Mouse (Mus musculus) hindbrain, postnatal 0 days (tissue): ENCODE measurements around the gene Thbs3. TPM values are rescaled to one million over a fixed set of nuclear protein-coding genes. Genes with fewer than 3 reads are reported as not detected.

Source experiments
- ATAC-seq: fragments of 200-750 bp; cut with Nextera tagmentation; 2 replicates; pipeline ENCODE4 v1.8.0; 2017; ENCODE audit warnings: mild to moderate bottlenecking, moderate TSS enrichment, moderate library complexity
- DNase-seq: peaks from one replicate; pipeline ENCODE4 v3.0.0-alpha.2; 2015; ENCODE audit warnings: low spot score
- H3K27ac ChIP-seq: fragments of 300-500 bp; sonication (generic); 2 replicates; pipeline ENCODE4 v1.5.1; 2014; ENCODE audit warnings: mild to moderate bottlenecking
- H3K27me3 ChIP-seq: fragments of 300-500 bp; sonication (generic); 2 replicates; pipeline ENCODE4 v1.6.1; 2014; ENCODE audit warnings: low read length, mixed read lengths; ENCODE audit not compliant: insufficient read depth
- H3K36me3 ChIP-seq: fragments of 300-500 bp; sonication (generic); 2 replicates; pipeline ENCODE4 v1.6.1; 2014; ENCODE audit warnings: low read length, mixed read lengths; ENCODE audit not compliant: insufficient read depth
- H3K4me1 ChIP-seq: fragments of 300-500 bp; sonication (generic); 2 replicates; pipeline ENCODE4 v1.6.1; 2014; ENCODE audit warnings: antibody characterized with exemption, low read length, mixed read lengths; ENCODE audit not compliant: insufficient read depth
- H3K4me2 ChIP-seq: fragments of 300-500 bp; sonication (generic); 2 replicates; pipeline ENCODE4 v1.6.1; 2014; ENCODE audit warnings: low read depth, mild to moderate bottlenecking, low read length, moderate library complexity, mixed read lengths
- H3K4me3 ChIP-seq: fragments of 300-500 bp; sonication (generic); 2 replicates; pipeline ENCODE4 v1.5.1; 2014; ENCODE audit warnings: low read length
- H3K9ac ChIP-seq: fragments of 300-500 bp; sonication (generic); replicated peaks from 2 replicates; pipeline ENCODE4 v1.6.1; 2014; ENCODE audit warnings: mild to moderate bottlenecking, low read length, moderate library complexity, mixed read lengths
- H3K9me3 ChIP-seq: fragments of 300-500 bp; sonication (generic); 2 replicates; pipeline ENCODE4 v1.6.1; 2016; ENCODE audit warnings: low read length, mixed read lengths
- CTCF ChIP-seq: IDR thresholded peaks from 2 replicates; pipeline ENCODE4 v1.5.1; 2016; ENCODE audit warnings: antibody characterized with exemption, control low read depth, low read depth
- WGBS: fragments of 180-500 bp; shearing (Covaris S2); extraction: QIAGEN DNeasy Blood & Tissue Kit; methylation state at CpG from one replicate; pipeline ENCODE4 v1.1.7; 2014; 5-methylcytosine and 5-hydroxymethylcytosine counted together
- polyA plus RNA-seq: library from polyadenylated mRNA; unstranded; fragments of >200 nt; fragmentation: Nextera tagmentation; extraction: Ambion mirVana; gene quantifications from 2 replicates; pipeline ENCODE4 v1.2.1, GENCODE M21; 2015
- total RNA-seq: library from RNA; depleted of rRNA; stranded (reverse); fragments of >200 nt; gene quantifications from 2 replicates; pipeline ENCODE4 v1.2.3, GENCODE M21; 2014

The Thbs3 gene
- total and polyA plus RNA-seq, 2 experiments from 2014 or later, result 37.2 to 37.9 TPM

GRCm38 (mm10) chr3:89195979-89196877 lies 18.8 kb upstream of the Thbs3 start:
- WGBS, result 5% methylated on average over 33 of the region's 33 CpGs
- H3K4me3 ChIP-seq, result peak overlapping the region; percentile 40
- H3K4me1 ChIP-seq, result peaks cover 7% of the 10 kb centered on the region; the same call in 1 of the 2 replicates
- no peaks in the 10 kb centered on the region for H3K9me3 ChIP-seq
- DNase-seq, result peak; percentile 93
- peak overlapping the region; percentile 50 for H3K9ac ChIP-seq
- TF ChIP-seq CTCF, result peak; percentile 62
- H3K27ac ChIP-seq, result peak overlapping the region; percentile 81
- no peaks in the 10 kb centered on the region for H3K36me3 ChIP-seq
- peak overlapping the region; percentile 64 for H3K4me2 ChIP-seq
- ATAC-seq, result peak; percentile 97
- H3K27me3 ChIP-seq, result no peaks in the 10 kb centered on the region

GRCm38 (mm10) chr3:89199839-89200238 lies 15.1 kb upstream of the Thbs3 start:
- DNase-seq (no peak), ATAC-seq (no peak)
- H3K9me3 ChIP-seq, result no peaks in the 10 kb centered on the region
- H3K27me3 ChIP-seq, result no peaks in the 10 kb centered on the region
- H3K4me1 ChIP-seq, result peaks cover 12% of the 10 kb centered on the region; the same call in 1 of the 2 replicates
- no peak for TF ChIP-seq CTCF
- H3K4me2 ChIP-seq, result no peak overlapping the region
- no peak overlapping the region for H3K4me3 ChIP-seq
- H3K27ac ChIP-seq, result no peak overlapping the region
- H3K9ac ChIP-seq, result no peak overlapping the region
- H3K36me3 ChIP-seq, result no peaks in the 10 kb centered on the region
- WGBS, result 75% methylated on average over 3 of the region's 3 CpGs

GRCm38 (mm10) chr3:89202253-89203141 lies 12.5 kb upstream of the Thbs3 start, which contains the start of gene Gba:
Gene Gba (plus strand): TSS chr3:89202928.
- WGBS, result 25% methylated on average over 13 of the region's 13 CpGs
- Histone ChIP-seq H3K27me3 (no peaks in the 10 kb centered on the region), H3K27ac (peak within 1 kb of the TSS; percentile 67), H3K4me3 (peak within 1 kb of the TSS; percentile 54), H3K36me3 (peaks cover 20% of the 10 kb centered on the region), H3K9ac (peak within 1 kb of the TSS; percentile 62), H3K9me3 (no peaks in the 10 kb centered on the region), H3K4me2 (peak within 1 kb of the TSS; percentile 83), H3K4me1 (peaks cover 5% of the 10 kb centered on the region; the same call in 1 of the 2 replicates)
- no peak for TF ChIP-seq CTCF
- ATAC-seq (peak; percentile 91), DNase-seq (peak; percentile 95)

GRCm38 (mm10) chr3:89203142-89203514 lies 11.9 kb upstream of the Thbs3 start:
- H3K36me3 ChIP-seq, result peaks cover 26% of the 10 kb centered on the region
- H3K4me2 ChIP-seq, result peak overlapping the region; percentile 83
- DNase-seq (no peak), ATAC-seq (peak; percentile 36)
- peak overlapping the region; percentile 54 for H3K4me3 ChIP-seq
- H3K9me3 ChIP-seq, result no peaks in the 10 kb centered on the region
- no peak for TF ChIP-seq CTCF
- H3K27me3 ChIP-seq, result no peaks in the 10 kb centered on the region
- peak overlapping the region; percentile 67 for H3K27ac ChIP-seq
- H3K4me1 ChIP-seq, result peaks cover 5% of the 10 kb centered on the region; the same call in 1 of the 2 replicates
- peak overlapping the region; percentile 62 for H3K9ac ChIP-seq
- WGBS, result 37% methylated on average over 5 of the region's 5 CpGs

GRCm38 (mm10) chr3:89206079-89206478 lies 8.9 kb upstream of the Thbs3 start:
- Histone ChIP-seq H3K4me2 (no peak overlapping the region), H3K4me3 (no peak overlapping the region), H3K4me1 (peaks cover 5% of the 10 kb centered on the region; the same call in 1 of the 2 replicates), H3K27ac (no peak overlapping the region), H3K9ac (no peak overlapping the region), H3K9me3 (no peaks in the 10 kb centered on the region), H3K36me3 (peaks cover 48% of the 10 kb centered on the region), H3K27me3 (no peaks in the 10 kb centered on the region)
- ATAC-seq (no peak), DNase-seq (no peak)
- WGBS, result 91% methylated on average over 7 of the region's 7 CpGs
- TF ChIP-seq CTCF, result no peak

GRCm38 (mm10) chr3:89206695-89207094 lies 8.3 kb upstream of the Thbs3 start:
- ATAC-seq, result no peak
- H3K9me3 ChIP-seq, result no peaks in the 10 kb centered on the region
- H3K27me3 ChIP-seq, result no peaks in the 10 kb centered on the region
- no peak overlapping the region for H3K4me2 ChIP-seq
- no peak for DNase-seq
- peaks cover 48% of the 10 kb centered on the region for H3K36me3 ChIP-seq
- WGBS, result 86% methylated on average over 2 of the region's 2 CpGs
- H3K4me3 ChIP-seq, result no peak overlapping the region
- H3K27ac ChIP-seq, result no peak overlapping the region
- H3K4me1 ChIP-seq, result peaks cover 5% of the 10 kb centered on the region; the same call in 1 of the 2 replicates
- H3K9ac ChIP-seq, result no peak overlapping the region
- TF ChIP-seq CTCF, result no peak
